Mouse (Mus musculus): ENCODE measurements around the gene Map1b.

The Map1b gene

GRCm38 (mm10) chr13:99516448-99516881 lies at the start of gene Map1b:
Gene Map1b, minus strand, starts transcription at chr13:99516540.
- CTCF ChIA-PET: no interaction called here

GRCm38 (mm10) chr13:99564346-99564745 lies 48.0 kb upstream of the Map1b start:
- CTCF ChIA-PET: no interaction called here

GRCm38 (mm10) chr13:99563021-99563420 lies 46.7 kb upstream of the Map1b start:
- CTCF ChIA-PET: no interaction called here

- CTCF ChIA-PET: no interaction called here
These were observed 45.7 kb upstream of the Map1b start for GRCm38 (mm10) chr13:99561843-99562550.

GRCm38 (mm10) chr13:99560674-99561639 lies 44.6 kb upstream of the Map1b start:
- CTCF ChIA-PET: no interaction called here

GRCm38 (mm10) chr13:99558216-99558906 lies 42.0 kb upstream of the Map1b start:
- CTCF ChIA-PET: no interaction called here

- CTCF ChIA-PET: no interaction called here
These were observed 41.5 kb upstream of the Map1b start for GRCm38 (mm10) chr13:99557813-99558212.

- CTCF ChIA-PET: no interaction called here
These were observed 41.0 kb upstream of the Map1b start for GRCm38 (mm10) chr13:99557331-99557730.

GRCm38 (mm10) chr13:99554960-99555359 lies 38.6 kb upstream of the Map1b start:
- CTCF ChIA-PET: no interaction called here

- CTCF ChIA-PET: no interaction called here
These were observed 38.1 kb upstream of the Map1b start for GRCm38 (mm10) chr13:99554466-99554865.

- CTCF ChIA-PET: no interaction called here
These were observed 36.0 kb upstream of the Map1b start for GRCm38 (mm10) chr13:99552381-99552780.

GRCm38 (mm10) chr13:99550679-99551369 lies 34.5 kb upstream of the Map1b start:
- CTCF ChIA-PET: interaction anchor here (0.9 kb wide), 1 partner anchor 646 kb away, joined by 3 read pairs; no protein-coding TSS in a partner anchor

GRCm38 (mm10) chr13:99550060-99550459 lies 33.7 kb upstream of the Map1b start:
- CTCF ChIA-PET: interaction anchor here (0.9 kb wide), 1 partner anchor 647 kb away, joined by 3 read pairs; no protein-coding TSS in a partner anchor

GRCm38 (mm10) chr13:99549584-99549983 lies 33.2 kb upstream of the Map1b start:
- CTCF ChIA-PET: interaction anchor here (0.9 kb wide), 1 partner anchor 647 kb away, joined by 3 read pairs; no protein-coding TSS in a partner anchor

- CTCF ChIA-PET: no interaction called here
These were observed 30.5 kb upstream of the Map1b start for GRCm38 (mm10) chr13:99546832-99547231.

- CTCF ChIA-PET: no interaction called here
These were observed 28.9 kb upstream of the Map1b start for GRCm38 (mm10) chr13:99545201-99545600.

GRCm38 (mm10) chr13:99541429-99542267 lies 25.3 kb upstream of the Map1b start:
- CTCF ChIA-PET: no interaction called here

GRCm38 (mm10) chr13:99539288-99539687 lies 22.9 kb upstream of the Map1b start:
- CTCF ChIA-PET: no interaction called here

GRCm38 (mm10) chr13:99538851-99539250 lies 22.5 kb upstream of the Map1b start:
- CTCF ChIA-PET: no interaction called here

GRCm38 (mm10) chr13:99537908-99538513 lies 21.7 kb upstream of the Map1b start:
- CTCF ChIA-PET: no interaction called here
